Mouse (Mus musculus): ENCODE measurements at regions not wholly inside any gene's neighbourhood (a gene's known extent, or its start where the extent isn't known, plus 50 kb on each side); places are given as distances from the start of the nearest gene placed in this dataset.
A peak's percentile ranks its signal among the peaks of the same experiment; 100 is the strongest.

DNA sequence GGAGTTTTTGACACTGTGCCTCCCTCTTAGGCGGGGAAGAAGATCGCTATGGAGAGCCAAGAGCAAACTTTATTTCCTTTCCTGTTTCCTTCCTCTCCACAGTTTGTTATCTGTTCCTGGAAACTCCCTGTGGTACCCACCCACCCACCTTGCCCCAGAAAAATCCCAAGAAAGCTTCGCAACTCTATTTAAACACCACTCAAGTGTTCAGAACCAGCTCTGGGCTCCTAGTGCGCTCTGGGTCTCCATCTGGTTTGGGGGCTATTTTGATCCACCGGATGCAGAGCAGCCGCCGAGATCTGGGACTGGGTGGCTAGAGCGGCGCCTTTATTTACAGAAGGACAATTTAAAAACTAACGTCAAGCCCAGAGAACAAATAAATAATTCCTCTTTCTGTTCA lies 158.6 kb downstream of the Trim29 start:
- H3K27me3 ChIP-seq (ENCODE audit: control insufficient read depth, insufficient read depth, low read length) = no peaks in the 10 kb centered on the region; the same call in 1 of the 2 replicates
- no peaks in the 10 kb centered on the region; the same call in 1 of the 2 replicates for H3K4me1 ChIP-seq (ENCODE audit: control insufficient read depth, insufficient read depth, low read length)
- no peak overlapping the region for H3K4me3 ChIP-seq (replicated peaks; ENCODE audit: insufficient read depth, low read depth, low read length)
- WGBS = 92% methylated on average over 10 of the region's 10 CpGs
- TF ChIP-seq POLR2A (IDR thresholded peaks at IDR 0.05; ENCODE audit: borderline replicate concordance, insufficient read depth, low read length) (no peak), CTCF (IDR thresholded peaks at IDR 0.05; ENCODE audit: borderline replicate concordance, insufficient read depth, low read depth, low read length) (no peak)
- no peak for DNase-seq
- no peak overlapping the region for H3K27ac ChIP-seq (ENCODE audit: insufficient read depth, low read length)

DNA sequence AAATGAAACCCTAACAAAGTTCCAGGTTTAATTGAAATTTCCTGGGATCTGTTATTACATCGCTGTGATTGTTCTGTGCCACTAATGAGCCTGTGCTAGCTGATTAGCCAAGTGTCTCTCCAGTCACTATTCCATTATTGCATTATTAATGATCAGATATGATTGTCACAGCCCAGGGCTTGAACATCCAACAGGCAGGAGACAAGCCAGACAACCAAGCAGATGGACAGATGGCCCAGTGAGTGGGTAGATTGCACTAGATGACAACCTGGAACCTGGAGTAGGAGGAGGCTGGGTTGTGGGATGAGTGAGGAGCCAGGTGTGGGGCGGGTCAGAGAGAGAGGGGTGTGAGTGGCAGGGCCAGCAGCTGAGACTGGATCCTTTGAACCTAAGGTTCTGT lies 161.6 kb downstream of the Trim29 start:
- Histone ChIP-seq H3K4me3 (replicated peaks; ENCODE audit: insufficient read depth, low read depth, low read length) (no peak overlapping the region), H3K27me3 (ENCODE audit: control insufficient read depth, insufficient read depth, low read length) (no peaks in the 10 kb centered on the region), H3K27ac (ENCODE audit: insufficient read depth, low read length) (no peak overlapping the region), H3K4me1 (ENCODE audit: control insufficient read depth, insufficient read depth, low read length) (no peaks in the 10 kb centered on the region)
- 79% methylated on average over 2 of the region's 2 CpGs for WGBS
- no peak for DNase-seq
- TF ChIP-seq CTCF (IDR thresholded peaks at IDR 0.05; ENCODE audit: borderline replicate concordance, insufficient read depth, low read depth, low read length) (no peak), POLR2A (IDR thresholded peaks at IDR 0.05; ENCODE audit: borderline replicate concordance, insufficient read depth, low read length) (no peak)

DNA sequence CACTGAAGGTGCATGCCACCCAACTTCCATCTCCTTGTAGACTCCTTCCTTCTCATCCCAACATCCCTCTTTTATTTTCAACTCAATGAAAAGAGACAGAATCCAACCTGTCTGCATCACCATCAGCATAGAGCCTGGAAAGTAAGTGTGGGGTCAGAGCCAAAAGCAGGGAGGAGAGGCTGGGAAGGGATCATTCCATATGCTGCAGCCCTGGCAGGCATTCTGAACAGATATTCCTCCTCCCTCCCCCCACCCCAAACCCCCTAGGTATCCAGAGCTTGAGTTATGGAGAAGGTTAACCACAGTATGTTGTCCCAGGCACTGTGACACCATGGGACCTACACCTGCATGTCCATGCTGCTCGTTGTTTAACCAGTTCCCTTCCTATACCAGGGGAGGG lies 162.5 kb downstream of the Trim29 start:
- Histone ChIP-seq H3K4me3 (replicated peaks; ENCODE audit: insufficient read depth, low read depth, low read length) (no peak overlapping the region), H3K27ac (ENCODE audit: insufficient read depth, low read length) (no peak overlapping the region), H3K4me1 (ENCODE audit: control insufficient read depth, insufficient read depth, low read length) (no peaks in the 10 kb centered on the region), H3K27me3 (ENCODE audit: control insufficient read depth, insufficient read depth, low read length) (no peaks in the 10 kb centered on the region)
- DNase-seq = no peak
- WGBS = 20% methylated on average over 1 of the region's 1 CpGs
- TF ChIP-seq POLR2A (IDR thresholded peaks at IDR 0.05; ENCODE audit: borderline replicate concordance, insufficient read depth, low read length) (no peak), CTCF (IDR thresholded peaks at IDR 0.05; ENCODE audit: borderline replicate concordance, insufficient read depth, low read depth, low read length) (no peak)

DNA sequence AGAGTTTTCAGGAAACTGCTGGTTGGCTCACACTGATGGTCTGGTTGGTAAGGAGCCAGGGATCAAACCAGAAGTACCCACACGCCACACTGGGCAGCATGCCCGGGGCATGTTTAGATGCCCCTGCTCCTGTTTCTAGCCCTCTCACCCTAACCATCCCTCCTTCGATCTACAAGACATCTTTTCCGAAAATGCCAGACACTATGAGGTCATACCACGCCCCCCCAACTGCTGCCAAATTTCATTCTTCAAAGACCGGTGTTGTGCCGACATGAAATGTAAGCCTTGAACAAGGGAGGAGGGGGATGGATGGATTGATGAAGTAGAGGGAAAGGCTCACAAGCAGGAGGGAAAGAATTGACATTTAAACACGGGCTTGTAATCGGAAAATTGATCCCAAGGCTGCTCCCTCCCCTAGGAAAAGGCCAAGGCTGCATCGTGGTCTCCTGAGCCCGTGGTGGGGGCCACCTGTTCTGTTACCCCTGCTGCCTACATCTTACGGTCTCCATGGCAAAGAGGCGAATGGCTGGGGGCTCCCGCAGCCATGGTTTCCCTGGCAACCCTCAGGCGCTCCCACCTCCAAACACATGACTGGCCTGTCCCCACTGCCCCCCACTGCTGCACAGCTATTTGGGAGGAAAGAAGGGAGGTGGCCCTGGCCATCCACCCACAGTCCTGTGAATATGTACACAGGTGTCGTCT lies 163.1 kb downstream of the Trim29 start:
- Histone ChIP-seq H3K27ac (ENCODE audit: insufficient read depth, low read length) (no peak overlapping the region), H3K27me3 (ENCODE audit: control insufficient read depth, insufficient read depth, low read length) (no peaks in the 10 kb centered on the region), H3K4me3 (replicated peaks; ENCODE audit: insufficient read depth, low read depth, low read length) (no peak overlapping the region), H3K4me1 (ENCODE audit: control insufficient read depth, insufficient read depth, low read length) (no peaks in the 10 kb centered on the region)
- no peak for DNase-seq
- WGBS = 11% methylated on average over 16 of the region's 16 CpGs
- TF ChIP-seq CTCF (IDR thresholded peaks at IDR 0.05; ENCODE audit: borderline replicate concordance, insufficient read depth, low read depth, low read length) (no peak), POLR2A (IDR thresholded peaks at IDR 0.05; ENCODE audit: borderline replicate concordance, insufficient read depth, low read length) (no peak)

DNA sequence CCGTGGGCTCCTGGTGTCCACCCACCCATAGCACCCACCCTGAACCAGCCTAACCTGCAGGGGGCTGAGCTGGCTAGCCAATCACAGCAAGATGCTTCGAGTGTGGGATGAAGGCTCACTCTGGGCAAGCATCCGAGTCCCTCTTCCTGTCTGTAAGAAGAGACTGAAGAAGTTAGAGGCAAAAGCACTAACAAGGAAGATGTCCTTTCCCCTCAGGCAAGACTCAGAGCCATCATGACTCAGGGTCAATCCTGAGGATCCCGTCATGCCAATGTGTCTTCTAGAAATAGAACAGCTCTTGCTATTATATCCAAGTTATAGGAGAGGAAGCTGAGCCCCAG lies 163.6 kb downstream of the Trim29 start:
- WGBS = 27% methylated on average over 4 of the region's 4 CpGs
- no peak for DNase-seq
- no peak for TF ChIP-seq POLR2A (IDR thresholded peaks at IDR 0.05; ENCODE audit: borderline replicate concordance, insufficient read depth, low read length)
- no peak for TF ChIP-seq CTCF (IDR thresholded peaks at IDR 0.05; ENCODE audit: borderline replicate concordance, insufficient read depth, low read depth, low read length)
- Histone ChIP-seq H3K27ac (ENCODE audit: insufficient read depth, low read length) (no peak overlapping the region), H3K27me3 (ENCODE audit: control insufficient read depth, insufficient read depth, low read length) (no peaks in the 10 kb centered on the region), H3K4me1 (ENCODE audit: control insufficient read depth, insufficient read depth, low read length) (no peaks in the 10 kb centered on the region), H3K4me3 (replicated peaks; ENCODE audit: insufficient read depth, low read depth, low read length) (no peak overlapping the region)

DNA sequence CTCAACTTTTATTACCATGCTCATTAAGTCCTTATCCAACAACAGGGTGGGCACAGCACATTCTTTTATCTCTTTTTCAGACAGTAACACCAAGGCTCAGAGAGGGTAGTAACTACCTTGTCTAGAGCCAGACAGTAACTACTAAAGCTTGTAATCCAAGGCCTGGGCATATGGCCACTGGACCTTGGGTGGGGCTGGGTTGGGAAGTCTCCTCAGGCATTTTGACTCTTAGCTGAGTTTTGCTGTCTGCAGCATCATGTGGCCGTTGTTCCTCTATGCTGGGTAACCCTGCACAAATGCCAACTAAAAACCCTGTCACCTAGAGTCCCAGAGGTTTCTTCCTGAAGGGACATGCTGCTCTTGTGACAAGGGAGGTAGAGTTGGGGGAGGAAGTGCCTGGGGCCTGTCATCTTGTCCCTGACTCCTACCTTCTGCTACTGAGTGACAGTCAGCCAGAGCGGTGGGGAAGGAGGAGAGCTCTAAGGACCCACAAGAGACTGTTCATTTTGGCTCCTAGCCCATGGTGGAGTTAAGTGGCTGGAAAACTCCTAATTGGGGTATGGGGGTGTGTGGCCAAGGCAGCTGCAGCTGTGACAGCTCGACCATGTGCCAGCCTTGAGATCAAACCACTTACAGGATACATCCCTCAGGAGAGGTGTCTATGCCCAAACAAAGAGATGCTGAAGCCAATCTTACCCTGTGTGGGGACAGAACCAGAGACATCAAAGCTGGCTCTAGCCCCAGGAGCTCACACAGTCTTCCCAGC lies 170.4 kb downstream of the Trim29 start:
- 55% methylated on average over 3 of the region's 3 CpGs for WGBS
- H3K27ac ChIP-seq (ENCODE audit: insufficient read depth, low read length) = no peak overlapping the region

DNA sequence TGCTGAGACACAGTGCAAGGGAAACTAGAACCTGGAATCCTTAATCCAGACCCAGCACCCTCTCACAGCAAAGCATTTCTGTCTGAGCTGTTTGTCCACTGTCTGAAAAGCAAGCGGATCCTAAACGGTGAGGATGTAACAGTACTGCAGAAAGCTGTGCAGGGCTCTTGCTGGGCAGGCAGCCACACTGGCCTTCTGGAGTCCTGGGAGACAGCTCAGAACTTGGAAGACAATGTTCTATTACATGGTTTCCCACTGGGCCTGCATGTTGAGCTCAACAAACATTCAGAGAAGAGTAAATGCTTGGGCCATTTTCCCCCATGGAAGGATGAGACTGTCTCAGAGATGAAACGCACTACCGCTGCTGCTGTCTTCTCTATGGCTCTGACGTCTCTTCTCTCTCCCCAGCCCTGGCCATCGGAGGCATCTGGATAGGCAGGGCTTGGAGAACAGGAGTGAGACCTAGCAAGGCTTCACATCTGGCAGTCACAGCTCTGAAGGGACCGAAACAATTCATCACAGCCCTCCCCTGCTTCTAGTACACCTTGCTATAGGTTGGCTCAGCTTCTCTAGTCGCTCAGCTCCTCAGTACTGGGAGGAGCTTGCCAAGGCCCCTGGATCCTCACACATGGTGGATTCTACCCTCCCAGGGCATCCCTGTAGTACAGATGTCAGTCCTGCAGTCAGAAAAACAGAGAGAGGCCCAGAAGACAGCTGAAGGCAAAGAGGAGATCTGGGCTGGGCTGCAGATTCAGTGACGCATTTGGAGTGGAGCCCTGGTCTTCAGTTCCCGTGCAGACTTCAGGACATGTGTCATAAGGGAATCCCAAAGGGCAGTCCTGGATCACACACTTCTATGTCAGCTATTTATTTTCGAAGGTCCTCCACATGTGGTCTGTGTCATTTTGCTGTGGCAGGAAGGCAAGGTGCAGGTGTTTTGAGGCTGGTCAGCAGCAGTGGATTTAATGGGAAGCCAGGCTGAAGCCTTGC lies 171.7 kb downstream of the Trim29 start:
- H3K4me3 ChIP-seq (replicated peaks; ENCODE audit: insufficient read depth, low read depth, low read length) = no peak overlapping the region
- peak; percentile 17 to 33 for DNase-seq
- H3K27me3 ChIP-seq (ENCODE audit: control insufficient read depth, insufficient read depth, low read length) = no peaks in the 10 kb centered on the region
- TF ChIP-seq POLR2A (IDR thresholded peaks at IDR 0.05; ENCODE audit: borderline replicate concordance, insufficient read depth, low read length) = no peak
- no peak for TF ChIP-seq CTCF (IDR thresholded peaks at IDR 0.05; ENCODE audit: borderline replicate concordance, insufficient read depth, low read depth, low read length)
- H3K27ac ChIP-seq (ENCODE audit: insufficient read depth, low read length) = no peak overlapping the region
- peaks cover 8% of the 10 kb centered on the region for H3K4me1 ChIP-seq (ENCODE audit: control insufficient read depth, insufficient read depth, low read length)
- 47% methylated on average over 11 of the region's 11 CpGs for WGBS

More for the DNA sequence above, 170.4 kb downstream of the Trim29 start:
- Histone ChIP-seq H3K27me3 (ENCODE audit: control insufficient read depth, insufficient read depth, low read length) (no peaks in the 10 kb centered on the region), H3K4me3 (replicated peaks; ENCODE audit: insufficient read depth, low read depth, low read length) (no peak overlapping the region), H3K4me1 (ENCODE audit: control insufficient read depth, insufficient read depth, low read length) (peaks cover 8% of the 10 kb centered on the region)
- no peak for DNase-seq
- no peak for TF ChIP-seq POLR2A (IDR thresholded peaks at IDR 0.05; ENCODE audit: borderline replicate concordance, insufficient read depth, low read length)
- no peak for TF ChIP-seq CTCF (IDR thresholded peaks at IDR 0.05; ENCODE audit: borderline replicate concordance, insufficient read depth, low read depth, low read length)

Measured in cerebellum, adult 2 months (tissue).